Mouse (Mus musculus) liver, adult 2 months (tissue): Measurements from ENCODE around the gene Uqcc2.

ENCODE experiments used
- CTCF ChIP-seq: fragments of 200-500 bp; IDR thresholded peaks from 2 replicates; pipeline ENCODE4 v1.5.1; 2011; ENCODE audit warnings: low read depth, low read length, control low read depth
- POLR2A ChIP-seq: fragments of 200-500 bp; IDR thresholded peaks from 2 replicates; pipeline ENCODE4 v1.6.1; 2011; ENCODE audit warnings: low read length, control low read depth; ENCODE audit not compliant: insufficient read depth; ENCODE audit errors: extremely low read depth

DNA sequence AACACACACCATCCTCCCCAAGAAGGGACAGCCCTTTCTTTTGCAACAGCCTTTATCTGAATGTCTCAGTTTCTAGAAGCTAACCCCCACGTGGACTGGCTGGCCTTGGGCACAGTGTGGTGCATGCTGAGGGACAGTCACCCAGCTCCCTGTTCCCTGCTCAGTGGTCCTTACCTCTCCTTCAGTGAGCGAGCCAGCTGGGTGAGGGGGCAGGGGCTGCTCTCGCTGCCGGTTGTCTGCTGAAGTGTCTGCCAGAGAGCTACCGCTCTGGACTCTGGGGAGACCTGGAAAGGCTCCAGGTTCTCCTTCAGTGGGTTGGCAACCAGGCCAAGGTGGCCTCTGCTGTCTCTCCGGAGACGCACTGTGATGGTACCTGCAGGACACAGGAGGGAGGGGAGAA lies 17.2 kb upstream of the Uqcc2 start:
- TF ChIP-seq CTCF = no peak
- no peak for TF ChIP-seq POLR2A
